Mouse (Mus musculus) T-helper 1 cell (primary cell): ENCODE results near the gene Tnfsf12.
"Not testable (repeated sequence)": the region's sequence is repeated elsewhere in the genome, so short reads cannot be mapped to it uniquely, and the experiment has no call there.

Experiments
- in situ Hi-C: fragments of 300-600 bp; cut with MboI, MseI; formaldehyde crosslinking; loops from one replicate; pipeline ENCODE4 v1.15.1; 2025; ENCODE audit warnings: high pct_unique_total_duplicates

Gene Tnfsf12

DNA sequence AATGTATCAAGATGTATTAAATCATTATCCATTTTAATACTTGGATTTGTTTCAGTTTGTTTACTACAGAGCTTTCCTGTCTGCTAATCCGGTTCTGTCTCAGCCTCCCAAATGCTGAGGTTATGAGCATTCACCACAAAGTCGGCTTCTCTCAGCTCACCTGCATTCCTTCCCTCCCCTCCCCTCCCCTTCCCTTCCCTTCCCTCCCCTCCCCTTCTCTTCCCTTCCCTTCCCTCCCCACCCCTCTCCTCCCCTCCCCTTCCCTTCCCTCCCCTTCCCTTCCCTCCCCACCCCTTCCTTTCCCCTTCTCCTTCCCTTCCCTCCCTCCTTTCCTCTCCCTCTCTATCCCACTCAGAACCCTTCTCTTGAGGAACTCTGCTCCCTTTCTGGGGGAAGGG is 9.0 kb upstream of the Tnfsf12 start:
- in situ Hi-C loops: no loop called here

DNA sequence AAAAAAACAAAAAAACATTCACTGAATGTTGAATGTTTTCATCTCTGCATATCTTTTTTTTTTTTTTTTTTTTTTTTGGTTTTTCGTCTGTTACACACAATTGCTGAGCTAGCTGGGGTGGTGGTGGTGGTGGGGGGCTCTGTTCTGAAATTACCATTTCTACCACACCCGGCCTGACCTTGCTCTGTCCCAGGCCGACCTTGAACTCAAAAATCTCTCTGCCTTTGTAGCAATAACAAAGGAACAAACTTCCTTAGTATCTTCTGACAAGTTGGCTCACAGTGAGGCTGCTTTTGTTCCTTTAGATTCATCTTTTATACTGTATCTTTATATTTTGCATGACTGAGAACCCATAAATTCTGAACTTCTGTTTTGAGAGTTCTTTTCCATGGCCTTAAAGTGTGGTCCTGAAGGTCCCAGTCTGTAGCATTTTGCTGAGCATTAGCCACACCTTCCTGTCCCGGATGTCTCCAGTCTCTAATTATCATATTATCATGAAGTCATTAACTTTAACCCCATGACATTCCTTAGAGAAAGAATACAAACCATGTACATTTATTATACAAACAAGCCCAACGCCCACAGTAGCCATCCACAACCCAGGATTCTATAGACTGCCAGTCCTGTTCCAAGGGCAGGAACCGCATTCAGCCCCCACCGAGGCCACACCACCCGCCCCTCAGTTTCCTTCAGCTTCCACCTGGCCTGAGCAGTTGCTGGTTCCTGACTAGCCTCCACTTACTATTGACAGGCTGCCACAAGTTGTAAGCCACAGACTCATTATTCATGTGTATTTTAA is 8.4 kb upstream of the Tnfsf12 start:
- in situ Hi-C loops: no loop called here

DNA sequence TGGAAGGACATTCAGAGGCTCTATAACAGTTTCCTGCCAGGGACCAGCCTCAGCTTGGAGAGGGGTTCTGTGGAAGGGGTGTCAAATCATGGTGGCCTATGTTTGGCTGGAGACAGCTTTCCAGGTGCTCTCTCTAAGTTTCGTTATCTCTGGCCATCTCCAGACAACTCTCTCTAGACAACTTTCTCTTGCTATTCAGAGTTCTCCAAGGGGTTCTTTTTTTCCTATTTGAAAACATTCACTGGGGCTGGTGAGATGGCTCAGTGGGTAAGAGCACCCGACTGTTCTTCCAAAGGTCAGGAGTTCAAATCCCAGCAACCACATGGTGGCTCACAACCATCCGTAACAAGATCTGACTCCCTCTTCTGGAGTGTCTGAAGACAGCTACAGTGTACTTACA is 7.7 kb upstream of the Tnfsf12 start:
- in situ Hi-C loops: not testable (repeated sequence)

DNA sequence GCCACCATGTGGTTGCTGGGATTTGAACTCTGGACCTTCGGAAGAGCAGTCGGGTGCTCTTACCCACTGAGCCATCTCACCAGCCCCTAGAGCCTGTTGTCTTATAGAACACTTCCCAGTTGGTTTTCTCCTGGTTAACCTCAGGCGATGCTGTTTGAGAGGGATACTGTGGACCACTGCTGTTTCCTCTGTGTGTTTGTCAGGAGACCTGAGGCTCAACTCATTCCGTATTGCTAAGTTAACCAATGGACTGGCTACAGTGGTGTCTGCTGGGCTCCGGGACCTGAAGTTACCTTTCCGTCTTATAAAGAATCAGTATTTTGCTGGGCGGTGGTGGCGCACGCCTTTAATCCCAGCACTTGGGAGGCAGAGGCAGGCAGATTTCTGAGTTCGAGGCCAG is 7.2 kb upstream of the Tnfsf12 start:
- in situ Hi-C loops: not testable (repeated sequence)

DNA sequence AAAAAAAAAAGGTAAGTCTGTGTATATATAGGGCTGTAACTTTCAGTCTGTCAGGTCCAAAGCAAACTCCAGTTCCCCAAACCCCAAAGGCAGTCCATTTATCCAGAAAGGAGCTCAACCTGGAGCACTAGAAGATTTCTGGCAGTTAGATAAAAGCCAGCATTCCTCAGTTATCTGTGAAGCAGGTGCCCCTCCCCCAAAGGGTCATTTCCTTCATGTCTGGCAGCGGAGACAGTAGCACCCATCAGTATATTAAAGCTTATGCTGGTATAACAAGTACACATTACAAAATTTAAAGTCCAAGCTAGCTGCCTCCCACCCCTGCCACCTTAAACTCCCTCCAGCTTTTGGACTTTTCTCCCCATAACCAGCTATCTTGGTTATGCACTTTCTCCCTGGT is 3.9 kb upstream of the Tnfsf12 start:
- in situ Hi-C loops: no loop called here

DNA sequence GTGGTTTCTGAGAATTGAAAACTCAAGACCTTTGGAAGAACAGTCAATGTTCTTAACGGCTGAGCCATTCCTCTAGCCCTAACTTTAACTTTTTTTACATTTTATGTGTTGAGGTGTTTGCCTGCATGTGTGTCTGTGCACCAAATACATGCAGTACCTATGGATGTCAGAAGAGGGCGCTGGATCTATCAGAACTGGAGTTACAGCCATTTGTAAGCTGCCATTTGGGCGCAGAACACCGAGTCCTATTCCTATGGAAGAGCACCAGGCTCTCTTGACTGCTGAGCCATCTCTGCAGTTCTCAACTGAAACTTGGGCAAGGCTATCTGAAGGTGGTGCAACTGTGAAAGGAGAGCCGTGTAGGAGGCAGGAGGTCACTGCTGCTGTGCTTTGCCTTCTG is 2.9 kb upstream of the Tnfsf12 start:
- in situ Hi-C loops: no loop called here

DNA sequence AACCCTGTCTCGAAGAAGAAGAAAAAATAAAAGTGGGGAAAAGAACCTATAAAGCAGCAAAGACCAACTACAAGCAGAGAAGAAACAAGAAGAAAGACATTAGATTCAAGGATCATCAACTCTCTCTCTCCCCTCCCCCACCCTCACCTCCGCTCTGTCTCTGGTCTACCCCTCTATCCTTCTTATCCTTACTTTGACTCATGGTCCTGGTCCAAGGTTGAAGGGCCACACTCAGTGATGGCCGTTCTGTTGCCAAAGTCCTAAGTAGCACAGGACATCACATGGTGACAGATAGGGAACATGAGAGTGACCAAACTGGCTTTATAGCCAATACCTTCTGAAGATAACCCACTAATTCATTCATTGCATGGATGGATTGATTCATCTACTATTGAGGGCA is 1.7 kb upstream of the Tnfsf12 start:
- in situ Hi-C loops: no loop called here

DNA sequence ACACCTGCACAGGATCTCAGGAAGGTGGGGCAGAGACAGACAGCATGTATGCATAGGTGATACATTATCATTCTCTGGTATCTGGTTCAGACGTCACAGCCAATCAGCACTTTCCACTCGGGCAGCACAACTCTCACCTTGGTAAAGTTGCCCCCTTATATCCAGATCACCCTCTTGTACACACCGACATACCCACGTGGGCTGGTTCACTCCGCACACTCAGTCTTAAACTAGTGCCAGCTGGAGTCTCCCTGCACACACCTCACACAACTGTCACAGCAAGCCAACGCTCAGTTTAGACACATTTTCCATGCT is 646 bp downstream of the Tnfsf12 start:
- in situ Hi-C loops: no loop called here

DNA sequence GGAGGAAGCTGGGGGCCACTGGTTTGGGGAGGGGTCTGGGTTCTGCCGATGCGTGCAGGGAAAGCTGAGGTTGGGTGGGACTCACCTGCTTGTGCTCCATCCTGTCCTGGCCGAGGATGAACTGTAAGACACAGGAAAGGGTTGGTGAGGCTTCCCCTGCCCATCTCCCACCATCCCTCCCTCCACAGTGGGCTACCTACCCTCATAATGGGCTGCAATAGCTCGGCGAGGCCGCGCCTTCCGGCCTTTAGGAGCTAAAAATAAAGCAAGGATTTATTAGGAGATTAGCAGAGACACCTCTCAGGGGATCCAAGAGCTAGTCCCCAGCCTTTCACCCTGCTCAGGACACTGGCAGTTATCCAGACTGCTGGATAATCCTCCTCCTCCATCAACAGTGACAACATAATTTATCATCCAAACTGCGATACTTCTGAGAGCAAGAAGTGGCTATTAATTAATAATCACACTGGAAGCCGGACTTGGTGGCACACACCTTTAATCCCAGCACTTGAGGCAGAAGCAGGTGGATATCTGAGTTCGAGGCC is 2.2 kb downstream of the Tnfsf12 start:
- in situ Hi-C loops: no loop called here

DNA sequence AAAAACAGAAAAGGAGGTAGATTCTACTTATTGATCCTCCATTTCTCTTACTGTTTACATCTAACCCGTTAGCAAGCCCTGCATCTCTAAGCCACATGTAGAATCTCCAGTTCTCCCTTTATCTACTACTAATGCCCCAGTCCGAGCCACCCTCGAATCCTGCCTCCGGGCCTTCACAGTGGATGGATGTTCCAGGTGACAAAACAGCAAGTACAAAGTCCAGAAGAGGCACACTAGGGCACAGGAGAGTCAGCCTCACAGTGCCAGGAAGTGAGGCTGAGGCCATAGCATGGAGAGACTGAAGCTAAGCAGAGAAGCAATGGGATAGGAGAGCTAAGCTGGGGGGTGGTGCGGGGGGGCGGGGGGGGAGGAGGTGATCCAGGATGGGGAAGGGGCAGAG is 2.8 kb downstream of the Tnfsf12 start:
- in situ Hi-C loops: no loop called here

DNA sequence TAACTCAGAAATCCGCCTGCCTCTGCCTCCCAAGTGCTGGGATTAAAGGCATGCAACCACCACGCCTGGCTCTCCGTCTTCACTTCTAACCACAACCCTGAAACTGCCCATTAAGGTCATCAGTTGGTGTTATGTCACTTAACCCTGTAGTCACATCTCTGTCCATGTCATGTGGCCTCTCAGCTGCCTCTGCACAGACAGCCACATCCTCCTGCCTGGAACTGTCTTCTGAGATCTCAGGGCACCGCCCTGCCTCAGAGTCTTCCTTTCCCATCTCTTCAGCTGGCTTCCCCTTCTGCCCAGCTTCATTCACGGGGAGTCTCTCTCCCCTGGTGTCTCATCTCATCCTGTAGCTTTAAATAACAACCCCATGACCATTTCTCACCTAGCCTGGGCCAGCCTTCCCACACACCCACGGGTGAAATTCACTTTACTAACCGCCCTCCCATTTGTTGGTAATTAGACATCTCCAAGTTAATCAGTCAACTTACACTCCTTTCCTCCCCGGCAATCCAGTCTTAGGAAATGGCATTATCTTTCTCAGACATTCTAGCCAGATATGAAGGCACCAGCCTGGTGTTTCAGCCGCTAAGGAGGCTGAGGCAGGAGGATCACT is 3.3 kb downstream of the Tnfsf12 start:
- in situ Hi-C loops: no loop called here

DNA sequence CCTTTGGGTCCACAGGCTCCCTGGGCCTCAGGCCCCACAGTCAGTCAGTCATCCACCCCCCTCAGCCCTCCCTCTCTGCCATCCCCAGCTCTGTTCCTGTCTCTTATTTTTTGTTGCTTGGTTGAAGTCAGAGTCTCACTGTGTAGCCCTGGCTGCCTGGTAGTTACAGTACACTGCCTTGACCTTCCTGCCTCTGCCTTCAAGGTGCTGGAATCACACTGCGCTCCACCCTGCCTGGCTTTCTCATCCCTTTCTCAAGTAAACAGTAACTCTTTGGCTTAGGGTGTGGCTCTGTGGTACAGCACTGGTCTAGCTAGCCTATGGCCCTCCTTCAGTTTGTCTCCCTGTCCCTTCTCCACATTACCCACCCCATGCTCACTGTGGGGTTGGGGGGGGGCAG is 5.8 kb downstream of the Tnfsf12 start:
- in situ Hi-C loops: loop anchor here (5.0 kb wide), 1 partner anchor 37 kb away; no protein-coding TSS in a partner anchor

DNA sequence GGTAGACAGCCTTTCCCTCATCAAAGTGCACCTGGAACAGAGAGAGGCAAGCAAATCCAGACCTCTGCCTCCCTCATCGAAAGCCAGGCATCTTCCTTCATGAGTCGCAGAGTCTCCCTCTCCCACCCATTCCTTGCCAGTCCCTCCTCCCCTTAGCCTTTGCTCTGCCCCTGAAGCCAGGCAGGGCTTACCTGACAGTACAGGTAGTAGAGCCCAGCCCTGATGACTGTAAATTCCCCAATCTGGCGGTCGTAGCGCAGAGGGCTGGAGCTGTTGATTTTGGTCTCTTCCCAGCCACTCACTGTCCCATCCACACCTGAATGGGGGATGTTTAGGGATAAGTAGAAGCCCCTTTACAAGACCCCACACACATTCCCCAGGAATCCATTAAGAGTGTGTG is 8.6 kb downstream of the Tnfsf12 start:
- in situ Hi-C loops: loop anchor here (5.0 kb wide), 1 partner anchor 40 kb away; no protein-coding TSS in a partner anchor

DNA sequence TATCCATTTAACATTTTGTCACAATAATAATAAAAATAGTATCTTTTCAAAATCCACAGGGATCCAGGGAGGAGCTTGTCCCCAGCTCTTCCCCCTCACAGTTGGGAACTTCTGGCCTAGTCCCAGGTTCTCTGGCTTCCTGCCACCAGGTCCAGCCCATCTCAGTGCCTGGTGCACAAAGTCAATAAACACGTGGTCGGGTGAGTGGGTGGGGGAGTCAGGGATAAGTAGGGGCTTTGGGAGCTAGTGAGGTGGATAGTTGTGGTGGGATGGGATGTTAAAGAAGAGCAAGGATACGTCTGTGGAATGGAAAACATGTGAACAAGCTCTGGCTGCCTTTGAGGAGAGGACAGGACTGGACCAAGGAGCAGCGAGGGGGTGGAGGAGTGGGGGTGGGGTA is 9.3 kb downstream of the Tnfsf12 start:
- in situ Hi-C loops: loop anchor here (5.0 kb wide), 1 partner anchor 41 kb away; no protein-coding TSS in a partner anchor

DNA sequence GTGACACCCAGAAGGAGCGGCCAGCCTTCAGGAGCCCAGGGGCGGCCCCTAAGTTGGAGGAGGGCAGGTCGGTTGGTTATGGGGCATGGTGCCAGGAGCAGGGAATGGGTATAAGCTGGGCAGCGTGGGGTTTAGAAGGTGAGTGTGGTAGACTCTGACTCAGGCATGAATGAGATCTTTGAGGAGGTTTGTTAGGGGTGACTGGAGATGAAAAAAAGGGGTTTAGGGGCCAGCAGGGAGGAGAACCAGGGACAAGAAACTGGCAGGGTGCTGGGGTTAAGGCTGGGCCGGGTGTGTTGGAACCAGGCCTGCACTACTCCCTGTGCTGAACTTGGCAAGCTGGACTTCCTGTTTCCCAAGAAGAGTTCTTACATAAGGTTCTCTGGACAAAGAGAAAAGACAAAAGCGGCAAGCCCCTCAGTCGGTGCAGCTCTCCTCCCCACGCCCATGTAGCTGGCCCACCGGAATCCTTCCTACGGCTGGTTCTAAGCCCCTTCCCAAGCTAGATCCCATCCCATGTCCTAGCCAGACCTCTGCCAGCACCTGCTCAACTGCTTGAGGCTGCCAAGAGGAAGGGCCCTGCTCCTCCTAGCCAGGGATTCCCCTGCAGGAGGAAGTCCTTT is 10.0 kb downstream of the Tnfsf12 start, which contains the start of gene Tnfsf13:
Tnfsf13 (minus strand) TSS at position 259 of the 623 bp plus-strand sequence.
- in situ Hi-C loops: loop anchor here (5.0 kb wide), 1 partner anchor 42 kb away; no protein-coding TSS in a partner anchor

DNA sequence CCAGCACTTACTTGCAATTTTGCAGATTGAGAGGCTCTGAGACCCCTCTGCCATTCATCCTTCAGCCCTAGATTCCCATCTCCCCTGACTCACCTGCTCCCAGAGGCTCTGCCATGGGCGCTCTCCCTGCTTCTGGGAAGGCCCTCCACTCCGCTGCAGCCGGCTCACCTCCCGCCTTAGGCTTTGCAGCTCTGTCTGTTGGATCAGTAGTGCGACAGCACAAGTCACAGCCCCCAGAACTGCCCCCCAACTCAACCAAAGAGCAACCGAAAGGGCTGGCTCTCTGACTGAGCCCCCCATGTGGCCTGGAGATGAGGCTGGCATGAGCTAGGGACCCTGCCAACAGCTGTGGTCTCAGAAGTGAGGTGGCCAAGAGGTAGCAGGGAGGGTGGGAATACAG is 10.7 kb downstream of the Tnfsf12 start:
- in situ Hi-C loops: loop anchor here (5.0 kb wide), 1 partner anchor 42 kb away; no protein-coding TSS in a partner anchor

DNA sequence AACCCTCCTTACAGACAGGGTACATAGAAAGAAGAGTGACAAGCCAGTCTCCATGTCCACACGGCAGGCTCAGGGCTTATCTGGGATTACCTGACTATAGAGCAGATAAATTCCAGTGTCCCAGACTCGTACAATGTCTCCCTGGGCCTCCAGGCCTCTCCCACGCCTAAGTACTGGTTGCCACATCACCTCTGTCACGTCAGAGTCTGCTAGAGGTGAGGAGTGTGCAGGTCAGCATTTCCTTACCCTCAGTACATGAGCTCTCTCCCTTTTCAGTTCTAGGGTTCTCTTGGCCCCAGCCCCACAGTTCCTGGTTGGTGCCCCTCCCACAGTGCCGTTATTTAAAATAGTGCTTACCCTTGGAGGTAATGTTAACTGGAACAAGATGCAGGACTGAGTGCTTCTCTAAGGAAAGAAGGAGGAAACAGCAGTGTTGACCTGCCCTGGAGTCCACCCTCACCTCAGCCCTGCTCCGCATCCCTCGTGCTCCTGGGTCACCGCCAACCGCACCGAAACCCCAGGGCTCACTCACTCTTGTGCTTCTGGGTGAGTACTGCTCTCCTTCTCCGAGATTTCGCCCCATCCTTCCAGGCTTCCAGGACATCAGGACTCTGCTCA is 11.4 kb downstream of the Tnfsf12 start:
- in situ Hi-C loops: no loop called here

DNA sequence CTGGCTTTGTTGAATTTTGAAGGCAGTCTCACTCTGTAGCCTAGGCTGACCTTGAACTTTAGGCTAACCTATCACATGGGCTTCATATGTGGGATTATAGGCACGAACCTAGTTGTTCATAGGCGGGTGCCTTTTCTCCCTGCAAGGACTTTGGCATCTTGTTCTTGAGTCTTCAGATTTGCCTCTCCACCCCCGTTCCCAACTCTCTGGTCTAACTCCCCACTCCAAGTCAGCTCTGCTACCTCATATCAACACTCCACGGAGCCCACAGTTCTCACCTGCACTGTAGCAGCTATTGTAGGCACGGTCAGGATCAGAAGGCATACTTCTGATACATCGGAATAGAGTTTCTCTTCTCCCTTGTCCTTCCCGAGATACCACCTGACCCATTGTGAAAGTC is 12.1 kb downstream of the Tnfsf12 start:
- in situ Hi-C loops: no loop called here

DNA sequence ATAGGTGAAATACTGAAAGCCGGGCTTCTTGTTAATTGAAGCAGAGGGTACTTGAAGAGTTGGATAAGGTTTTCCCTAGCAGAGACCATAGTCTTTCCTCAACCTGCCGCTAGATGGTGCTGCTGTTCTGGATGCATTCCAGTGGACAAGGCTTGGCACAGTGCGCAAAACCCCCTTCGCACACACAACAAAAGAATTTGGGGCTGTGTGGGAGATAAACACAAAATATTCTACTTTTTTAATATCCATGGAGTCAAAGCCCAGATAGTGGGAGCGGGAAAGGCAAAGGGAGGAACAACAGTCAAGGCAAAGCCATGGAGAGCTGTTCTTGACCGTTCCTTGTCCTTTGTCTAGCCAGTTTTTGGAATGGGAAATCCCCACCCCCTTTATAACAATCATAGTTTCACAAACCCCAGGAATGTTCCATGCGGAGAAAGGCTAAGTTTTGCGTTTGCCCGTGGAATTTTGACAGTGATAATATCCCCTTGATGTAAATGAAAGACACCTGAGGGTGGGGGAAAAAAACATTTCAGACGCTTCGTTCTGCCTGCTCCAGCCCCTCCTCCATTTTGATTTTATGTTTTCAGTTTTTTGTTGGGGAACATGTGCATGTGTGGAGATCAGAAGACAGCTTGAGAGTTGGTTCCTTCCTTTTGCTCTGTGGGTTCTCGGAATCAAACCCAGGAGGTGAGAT is 12.7 kb downstream of the Tnfsf12 start:
- in situ Hi-C loops: no loop called here

DNA sequence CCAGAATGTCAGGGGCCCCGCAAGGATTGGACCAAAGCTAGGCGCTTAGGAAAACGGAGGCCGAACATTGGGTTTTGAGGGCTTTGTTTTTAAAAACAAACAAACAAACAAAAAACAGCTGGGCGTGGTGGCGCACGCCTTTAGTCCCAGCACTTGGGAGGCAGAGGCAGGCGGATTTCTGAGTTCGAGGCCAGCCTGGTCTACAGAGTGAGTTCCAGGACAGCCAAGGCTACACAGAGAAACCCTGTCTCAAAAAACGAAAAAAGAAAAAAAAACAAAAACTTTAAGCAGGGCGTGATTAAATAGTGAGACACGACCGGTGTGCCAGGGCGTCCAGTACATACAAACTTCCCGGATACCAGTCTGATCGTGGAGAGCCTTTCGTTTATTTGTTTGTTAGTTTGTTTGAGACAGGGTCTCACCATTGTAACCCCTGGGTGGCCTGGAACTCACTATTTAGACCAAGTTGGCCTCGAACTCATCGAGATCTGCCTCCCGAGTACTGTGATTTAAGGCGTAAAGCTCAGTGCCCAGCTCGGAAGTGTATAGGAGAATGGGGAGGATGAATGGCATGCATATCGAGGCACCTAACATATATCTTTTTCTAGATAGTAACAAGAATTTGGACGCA is 13.3 kb downstream of the Tnfsf12 start:
- in situ Hi-C loops: no loop called here
